16 mouse cellular contexts compared by ENCODE assay signal in the genomic region with DNA sequence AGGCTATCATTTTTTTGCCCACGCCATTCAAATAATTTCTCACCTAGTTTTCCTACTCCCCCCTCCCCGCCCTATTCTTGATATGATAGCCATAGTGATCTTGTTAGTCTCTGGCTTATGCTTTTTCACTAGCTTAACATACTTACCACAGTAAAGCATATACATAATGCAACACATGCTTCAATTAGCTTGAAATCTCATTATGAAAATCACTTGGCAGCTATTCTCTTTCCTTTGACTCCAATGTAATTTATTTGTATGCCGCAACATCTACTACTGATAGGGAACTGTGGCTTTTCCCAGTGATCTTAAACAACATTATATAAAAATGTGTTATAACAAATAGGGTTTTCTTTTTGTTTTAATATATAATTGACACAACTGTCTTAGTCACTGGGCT.
"Had no signal": no experiment of that assay in that cellular context is flagged by ENCODE, and none has a peak within 500 bp of the region (broad histone marks: within the 10 kb centered on the region; RNA-seq: fewer than 3 reads in every experiment).

No protein-coding gene starts in this region.

- H3K27me3 ChIP-seq: neural tube, embryonic 13.5 days; neural tube, embryonic 15.5 days; stomach, embryonic 15.5 days had no signal

- H3K27ac ChIP-seq: neural tube, embryonic 13.5 days; neural tube, embryonic 15.5 days; stomach, embryonic 15.5 days; stomach, postnatal 0 days had no signal

- H3K4me2 ChIP-seq: neural tube, embryonic 13.5 days; neural tube, embryonic 15.5 days; stomach, embryonic 15.5 days had no signal

- H3K36me3 ChIP-seq: neural tube, embryonic 15.5 days; stomach, embryonic 15.5 days had no signal

- H3K4me1 ChIP-seq: neural tube, embryonic 13.5 days; neural tube, embryonic 15.5 days; stomach, embryonic 15.5 days had no signal

- H3K4me3 ChIP-seq: neural tube, embryonic 13.5 days; neural tube, embryonic 15.5 days; stomach, embryonic 15.5 days had no signal

- H3K9me3 ChIP-seq: neural tube, embryonic 13.5 days; neural tube, embryonic 15.5 days; stomach, embryonic 15.5 days had no signal

- H3K9ac ChIP-seq: neural tube, embryonic 13.5 days; neural tube, embryonic 15.5 days; stomach, embryonic 15.5 days had no signal

- DNase-seq: retina, postnatal 1 day; right cerebral cortex, adult 18-20 months; right cerebral cortex, postnatal 14 days; right cerebral cortex, postnatal 25 days; right cerebral cortex, postnatal 4 days; spleen, adult 18-20 months; thymus, adult 18-20 months; thymus, adult 2 months; thymus, postnatal 14 days; thymus, postnatal 25 days; thymus, postnatal 36 days; thymus, postnatal 4 days had no signal
